Mouse (Mus musculus) spleen, adult 2 months (tissue): Measurements from ENCODE around the gene Bpifb3. TPM values are rescaled to one million over a fixed set of nuclear protein-coding genes. Genes with fewer than 3 reads are reported as not detected.

Source experiments
- DNase-seq, 2 experiments: peaks; one replicate each; pipeline versions ENCODE4 v3.0.0 to v3.0.0-alpha.2; 2012 to 2021; ENCODE audit warnings: low spot score in 2 of 2, low read depth in 1 of 2
- H3K27ac ChIP-seq: fragments of 200-500 bp; 2 replicates; pipeline ENCODE4 v1.5.1; 2012; ENCODE audit warnings: low read length, inconsistent platforms; ENCODE audit not compliant: insufficient read depth
- H3K27me3 ChIP-seq: fragments of 200-500 bp; 2 replicates; pipeline ENCODE4 v1.6.1; 2012; ENCODE audit warnings: mild to moderate bottlenecking, moderate library complexity, low read length, inconsistent platforms; ENCODE audit not compliant: control insufficient read depth, insufficient read depth
- H3K36me3 ChIP-seq: fragments of 200-500 bp; 2 replicates; pipeline ENCODE4 v1.6.1; 2012; ENCODE audit warnings: mild to moderate bottlenecking, low read length, inconsistent platforms; ENCODE audit not compliant: control insufficient read depth, insufficient read depth
- H3K4me1 ChIP-seq: fragments of 200-500 bp; 2 replicates; pipeline ENCODE4 v1.6.1; 2011; ENCODE audit warnings: inconsistent platforms; ENCODE audit not compliant: control insufficient read depth, insufficient read depth, insufficient read length
- H3K4me3 ChIP-seq: fragments of 200-500 bp; 2 replicates; pipeline ENCODE4 v1.5.1; 2011; ENCODE audit warnings: mild to moderate bottlenecking, inconsistent platforms; ENCODE audit not compliant: insufficient read depth, insufficient read length; ENCODE audit errors: extremely low read depth
- CTCF ChIP-seq: fragments of 200-500 bp; IDR thresholded peaks from 2 replicates; pipeline ENCODE4 v1.5.1; 2011; ENCODE audit warnings: mild to moderate bottlenecking, inconsistent platforms; ENCODE audit not compliant: insufficient read depth, insufficient read length, insufficient replicate concordance; ENCODE audit errors: extremely low read depth
- POLR2A ChIP-seq: fragments of 200-500 bp; IDR thresholded peaks from 2 replicates; pipeline ENCODE4 v1.6.1; 2011; ENCODE audit warnings: low read depth, low read length, inconsistent platforms
- WGBS: fragments of 180-500 bp; shearing (Covaris S2); methylation state at CpG from one replicate; pipeline ENCODE4 v1.1.7; 2018; 5-methylcytosine and 5-hydroxymethylcytosine counted together
- polyA plus RNA-seq: library from polyadenylated mRNA; depleted of rRNA; stranded (reverse); fragments of >200 nt; gene quantifications from 2 replicates; pipeline ENCODE4 v1.2.3, GENCODE M21; 2012

Gene Bpifb3
- polyA plus RNA-seq, 1 experiment = 0.68 TPM

- no peaks in the 10 kb centered on the region for H3K27me3 ChIP-seq
- TF ChIP-seq POLR2A (no peak), CTCF (no peak)
- no peaks in the 10 kb centered on the region for H3K36me3 ChIP-seq
- H3K4me3 ChIP-seq = no peak overlapping the region
- 89% methylated on average over 6 of the region's 6 CpGs for WGBS
- H3K4me1 ChIP-seq = peaks cover 5% of the 10 kb centered on the region; the same call in 1 of the 2 replicates
- no peak overlapping the region for H3K27ac ChIP-seq
- no peak for DNase-seq
Observed at GRCm38 (mm10) chr2:153921246-153921645, 3.2 kb downstream of the Bpifb3 start.

- peak in 1 of 2 experiments; percentile 21 for DNase-seq
- 38% methylated on average over 3 of the region's 3 CpGs for WGBS
- Histone ChIP-seq H3K36me3 (no peaks in the 10 kb centered on the region), H3K27ac (no peak overlapping the region), H3K4me1 (peaks cover 4% of the 10 kb centered on the region; the same call in 1 of the 2 replicates), H3K27me3 (no peaks in the 10 kb centered on the region), H3K4me3 (no peak overlapping the region)
- TF ChIP-seq POLR2A (no peak), CTCF (peak; percentile 57; the same call in 1 of the 2 replicates)
Observed at GRCm38 (mm10) chr2:153929871-153930413, 11.9 kb downstream of the Bpifb3 start.

GRCm38 (mm10) chr2:153931125-153931524 is 13.1 kb downstream of the Bpifb3 start:
- Histone ChIP-seq H3K4me1 (no peaks in the 10 kb centered on the region), H3K36me3 (no peaks in the 10 kb centered on the region), H3K27me3 (no peaks in the 10 kb centered on the region), H3K27ac (no peak overlapping the region), H3K4me3 (no peak overlapping the region)
- no peak for DNase-seq
- WGBS = 91% methylated on average over 6 of the region's 6 CpGs
- no peak for TF ChIP-seq POLR2A
- TF ChIP-seq CTCF = no peak

DNA sequence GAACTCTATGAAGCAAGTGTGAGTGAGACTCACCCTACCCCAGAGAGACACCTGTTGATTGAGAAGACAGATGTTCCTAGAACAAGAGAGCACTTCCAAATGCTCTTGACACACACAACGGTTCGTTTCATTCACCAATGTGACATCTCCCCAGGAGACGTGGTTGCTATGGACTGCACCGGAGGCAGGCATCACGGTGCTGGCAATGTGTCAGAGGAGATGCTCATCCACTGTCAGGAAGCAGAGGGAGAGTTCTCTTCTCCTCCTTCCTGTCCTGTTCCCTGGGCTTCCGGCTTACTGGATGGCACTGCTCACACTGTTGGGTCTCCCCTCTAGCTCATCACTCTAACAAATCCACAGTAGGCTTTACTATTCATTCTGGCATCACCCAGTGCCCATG is 15.3 kb downstream of the Bpifb3 start:
- DNase-seq = no peak
- H3K27me3 ChIP-seq = no peaks in the 10 kb centered on the region
- no peak overlapping the region for H3K27ac ChIP-seq
- H3K36me3 ChIP-seq = no peaks in the 10 kb centered on the region
- TF ChIP-seq POLR2A (no peak), CTCF (no peak)
- H3K4me3 ChIP-seq = no peak overlapping the region
- no peaks in the 10 kb centered on the region for H3K4me1 ChIP-seq
- 81% methylated on average over 6 of the region's 6 CpGs for WGBS

- WGBS = 88% methylated on average over 6 of the region's 6 CpGs
- Histone ChIP-seq H3K4me3 (no peak overlapping the region), H3K27ac (no peak overlapping the region), H3K27me3 (no peaks in the 10 kb centered on the region), H3K4me1 (no peaks in the 10 kb centered on the region), H3K36me3 (no peaks in the 10 kb centered on the region)
- DNase-seq = no peak
- TF ChIP-seq POLR2A (no peak), CTCF (no peak)
Observed at GRCm38 (mm10) chr2:153935348-153935747, 17.3 kb downstream of the Bpifb3 start.

DNA sequence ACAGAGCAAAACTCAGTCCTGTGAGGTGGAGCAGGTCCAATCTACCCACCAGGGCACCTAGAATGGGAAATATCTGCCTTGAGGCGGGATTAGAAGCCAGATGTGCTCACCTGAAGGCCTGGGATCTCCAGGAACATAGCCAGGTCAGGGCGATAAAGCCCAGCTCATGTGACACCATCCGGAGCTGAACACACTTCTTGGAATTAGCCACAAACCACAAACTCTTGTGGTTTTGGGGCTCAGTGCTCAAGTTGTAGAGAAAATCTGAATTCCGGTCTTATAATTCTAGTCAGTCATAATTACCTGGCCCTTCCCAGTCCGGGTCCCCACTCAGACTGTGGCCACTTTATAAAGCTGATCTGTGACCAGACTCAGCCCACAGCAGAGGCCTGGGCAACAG is 19.8 kb downstream of the Bpifb3 start, which contains the start of gene Bpifb4:
Gene Bpifb4 (plus strand): TSS at position 370 of the 400 bp plus-strand sequence.
- 4% methylated on average over 5 of the region's 5 CpGs for WGBS
- no peak within 1 kb of the TSS for H3K27ac ChIP-seq
- no peak for DNase-seq
- no peak within 1 kb of the TSS for H3K4me3 ChIP-seq
- TF ChIP-seq CTCF = no peak
- TF ChIP-seq POLR2A = no peak
- H3K36me3 ChIP-seq = no peaks in the 10 kb centered on the region
- H3K27me3 ChIP-seq = no peaks in the 10 kb centered on the region
- H3K4me1 ChIP-seq = no peaks in the 10 kb centered on the region

- WGBS = 23% methylated on average over 3 of the region's 3 CpGs
- DNase-seq = peak in 1 of 2 experiments; percentile 18
Observed at GRCm38 (mm10) chr2:153943537-153943936, 25.5 kb downstream of the Bpifb3 start.

More at GRCm38 (mm10) chr2:153943537-153943936, 25.5 kb downstream of the Bpifb3 start:
- H3K27me3 ChIP-seq = no peaks in the 10 kb centered on the region
- H3K4me3 ChIP-seq = no peak overlapping the region
- TF ChIP-seq POLR2A = no peak
- peak; percentile 66; the same call in 1 of the 2 replicates for TF ChIP-seq CTCF
- H3K36me3 ChIP-seq = no peaks in the 10 kb centered on the region
- H3K4me1 ChIP-seq = no peaks in the 10 kb centered on the region
- no peak overlapping the region for H3K27ac ChIP-seq
